Mouse (Mus musculus): Measurements from ENCODE around the gene Cdk2ap2.
"Not testable (repeated sequence)": the region's sequence is repeated elsewhere in the genome, so short reads cannot be mapped to it uniquely, and the experiment has no call there.

Gene Cdk2ap2

GRCm38 (mm10) chr19:4068242-4068641 lies 28.7 kb upstream of the Cdk2ap2 start:
- DNase-seq, result not testable (repeated sequence)

- DNase-seq, result no peak
Observed at GRCm38 (mm10) chr19:4068717-4069410, 28.1 kb upstream of the Cdk2ap2 start.

GRCm38 (mm10) chr19:4070311-4070710 lies 26.7 kb upstream of the Cdk2ap2 start:
- no peak for DNase-seq

- no peak for DNase-seq
Observed at GRCm38 (mm10) chr19:4070756-4071155, 26.2 kb upstream of the Cdk2ap2 start.

- peak; percentile 57 for DNase-seq
Observed at GRCm38 (mm10) chr19:4071406-4071805, 25.6 kb upstream of the Cdk2ap2 start.

- peak; percentile 13 for DNase-seq
Observed at GRCm38 (mm10) chr19:4072706-4073424, 24.1 kb upstream of the Cdk2ap2 start.

- no peak for DNase-seq
Observed at GRCm38 (mm10) chr19:4075531-4075930, 21.5 kb upstream of the Cdk2ap2 start.

- DNase-seq, result peak; percentile 62
Observed at GRCm38 (mm10) chr19:4079594-4079993, 17.4 kb upstream of the Cdk2ap2 start.

GRCm38 (mm10) chr19:4080511-4081009 lies 16.4 kb upstream of the Cdk2ap2 start:
- DNase-seq, result peak; percentile 94

GRCm38 (mm10) chr19:4081394-4081793 lies 15.6 kb upstream of the Cdk2ap2 start, which contains the start of gene Cabp2:
Gene Cabp2, plus strand, starts transcription at chr19:4081578.
- DNase-seq, result no peak

- peak; percentile 63 for DNase-seq
Observed at GRCm38 (mm10) chr19:4082219-4082965, 14.6 kb upstream of the Cdk2ap2 start.

- DNase-seq, result peak; percentile 69
Observed at GRCm38 (mm10) chr19:4083316-4083715, 13.7 kb upstream of the Cdk2ap2 start.

- no peak for DNase-seq
Observed at GRCm38 (mm10) chr19:4083826-4084225, 13.2 kb upstream of the Cdk2ap2 start.

- DNase-seq, result peak; percentile 58
Observed at GRCm38 (mm10) chr19:4084984-4085383, 12.0 kb upstream of the Cdk2ap2 start.

- peak; percentile 24 for DNase-seq
Observed at GRCm38 (mm10) chr19:4086156-4086555, 10.8 kb upstream of the Cdk2ap2 start.

- DNase-seq, result peak; percentile 9
Observed at GRCm38 (mm10) chr19:4087090-4087489, 9.9 kb upstream of the Cdk2ap2 start.

GRCm38 (mm10) chr19:4088146-4088545 lies 8.8 kb upstream of the Cdk2ap2 start:
- no peak for DNase-seq

GRCm38 (mm10) chr19:4089128-4089527 lies 7.9 kb upstream of the Cdk2ap2 start:
- DNase-seq, result peak; percentile 16

- DNase-seq, result peak; percentile 13
Observed at GRCm38 (mm10) chr19:4090446-4090845, 6.5 kb upstream of the Cdk2ap2 start.

GRCm38 (mm10) chr19:4091383-4091782 lies 5.6 kb upstream of the Cdk2ap2 start:
- DNase-seq, result no peak

- DNase-seq, result no peak
Observed at GRCm38 (mm10) chr19:4092750-4093149, 4.2 kb upstream of the Cdk2ap2 start.

GRCm38 (mm10) chr19:4093772-4094171 lies 3.2 kb upstream of the Cdk2ap2 start:
- no peak for DNase-seq

GRCm38 (mm10) chr19:4094348-4094747 lies 2.6 kb upstream of the Cdk2ap2 start:
- DNase-seq, result no peak
